Mouse (Mus musculus) spleen, adult 12 weeks (tissue): ENCODE measurements around the gene Pold2.
"Not testable (repeated sequence)": the region's sequence is repeated elsewhere in the genome, so short reads cannot be mapped to it uniquely, and the experiment has no call there.

Experiments used
- DNase-seq: peaks from one replicate; pipeline ENCODE4 v3.0.0; 2022; ENCODE audit warnings: low spot score

Gene Pold2

GRCm38 (mm10) chr11:5897839-5898238, 19.7 kb upstream of the Pold2 start:
- DNase-seq = no peak

- no peak for DNase-seq
These were observed 19.1 kb upstream of the Pold2 start for GRCm38 (mm10) chr11:5897230-5897629.

GRCm38 (mm10) chr11:5893807-5894206, 15.7 kb upstream of the Pold2 start:
- no peak for DNase-seq

GRCm38 (mm10) chr11:5892810-5893368, 14.8 kb upstream of the Pold2 start:
- no peak for DNase-seq

GRCm38 (mm10) chr11:5892151-5892591, 14.1 kb upstream of the Pold2 start:
- no peak for DNase-seq

GRCm38 (mm10) chr11:5888563-5888962, 10.5 kb upstream of the Pold2 start:
- DNase-seq = not testable (repeated sequence)

- DNase-seq = no peak
These were observed 9.2 kb upstream of the Pold2 start for GRCm38 (mm10) chr11:5887250-5887649.

GRCm38 (mm10) chr11:5886187-5886586, 8.1 kb upstream of the Pold2 start:
- no peak for DNase-seq

GRCm38 (mm10) chr11:5882518-5882917, 4.4 kb upstream of the Pold2 start:
- DNase-seq = no peak

GRCm38 (mm10) chr11:5879905-5880304, 1.8 kb upstream of the Pold2 start:
- peak; percentile 49 for DNase-seq

- no peak for DNase-seq
These were observed 569 bp upstream of the Pold2 start for GRCm38 (mm10) chr11:5878661-5879060.

- DNase-seq = no peak
These were observed 671 bp downstream of the Pold2 start for GRCm38 (mm10) chr11:5877421-5877820.

GRCm38 (mm10) chr11:5873192-5873591, 4.9 kb downstream of the Pold2 start:
- no peak for DNase-seq

GRCm38 (mm10) chr11:5872707-5873106, 5.4 kb downstream of the Pold2 start:
- no peak for DNase-seq

GRCm38 (mm10) chr11:5870069-5870468, 8.0 kb downstream of the Pold2 start:
- DNase-seq = no peak

- DNase-seq = no peak
These were observed 8.8 kb downstream of the Pold2 start for GRCm38 (mm10) chr11:5869331-5869730.

GRCm38 (mm10) chr11:5868324-5868723, 9.8 kb downstream of the Pold2 start:
- no peak for DNase-seq

GRCm38 (mm10) chr11:5867196-5867595, 10.9 kb downstream of the Pold2 start:
- no peak for DNase-seq

GRCm38 (mm10) chr11:5862394-5863105, 15.5 kb downstream of the Pold2 start:
- no peak for DNase-seq

GRCm38 (mm10) chr11:5861678-5862393, 16.3 kb downstream of the Pold2 start, which contains the start of gene Aebp1:
Gene Aebp1, plus strand, starts transcription at chr11:5861947.
- no peak for DNase-seq

GRCm38 (mm10) chr11:5860639-5861038, 17.5 kb downstream of the Pold2 start:
- DNase-seq = no peak

- no peak for DNase-seq
These were observed 18.1 kb downstream of the Pold2 start for GRCm38 (mm10) chr11:5859883-5860550.

- DNase-seq = no peak
These were observed 19.4 kb downstream of the Pold2 start for GRCm38 (mm10) chr11:5858723-5859122.
